Mouse (Mus musculus) gastrocnemius, adult 2 months (tissue): ENCODE measurements at regions not wholly inside any gene's neighbourhood (a gene's known extent, or its start where the extent isn't known, plus 50 kb on each side); places are given as distances from the start of the nearest gene placed in this dataset.

Experiments
- DNase-seq: peaks from one replicate; pipeline ENCODE4 v3.0.0; 2022
- H3K27ac ChIP-seq: fragments of 200-600 bp; 2 replicates; pipeline ENCODE4 v1.8.1; 2022; ENCODE audit warnings: mild to moderate bottlenecking
- H3K4me3 ChIP-seq: fragments of 200-600 bp; 2 replicates; pipeline ENCODE4 v1.8.1; 2022; ENCODE audit warnings: mild to moderate bottlenecking, moderate library complexity
- CTCF ChIP-seq: fragments of 200-600 bp; IDR thresholded peaks from 2 replicates; pipeline ENCODE4 v1.8.1; 2022; ENCODE audit warnings: antibody characterized with exemption, mild to moderate bottlenecking, moderate library complexity
- intact Hi-C: fragments of 180-260 bp; cut with DNase I; formaldehyde crosslinking; loops from one replicate; pipeline ENCODE4 v1.15.1; 2025

GRCm38 (mm10) chr12:12810159-12810885, 131.4 kb downstream of the Mycn start:
- Histone ChIP-seq H3K4me3 (peak overlapping the region; percentile 55), H3K27ac (peak overlapping the region; percentile 68)
- intact Hi-C loops: loop anchor here (10.0 kb wide), 1 partner anchor 94 kb away; no protein-coding TSS in a partner anchor
- TF ChIP-seq CTCF: no peak
- peak; percentile 83 for DNase-seq

DNA sequence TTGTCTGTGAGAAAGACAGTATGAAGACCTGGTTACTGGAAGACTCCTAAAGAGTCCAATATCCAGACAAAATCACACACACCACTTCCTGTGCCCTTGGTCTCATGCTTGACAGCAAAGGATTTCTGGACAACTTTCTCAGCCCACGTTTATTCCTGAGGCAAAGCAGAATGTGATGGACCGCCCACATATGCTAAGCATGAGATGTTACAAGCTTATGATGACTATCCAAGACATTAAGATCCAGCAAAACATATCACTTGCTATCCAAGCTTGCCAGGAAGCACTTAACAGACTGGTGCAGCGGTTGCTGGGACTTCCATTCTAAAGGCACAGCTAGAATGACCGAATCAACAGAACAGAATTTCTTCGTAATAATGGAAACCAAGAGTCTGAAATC, 133.6 kb downstream of the Mycn start:
- no peak for DNase-seq
- no peak overlapping the region for H3K4me3 ChIP-seq
- intact Hi-C loops: loop anchor here (2.0 kb wide), 1 partner anchor 133 kb away; the partner anchor contains the start of gene Mycn
- H3K27ac ChIP-seq: no peak overlapping the region
- no peak for TF ChIP-seq CTCF

GRCm38 (mm10) chr12:12803602-12804001, 138.1 kb downstream of the Mycn start:
- Histone ChIP-seq H3K27ac (no peak overlapping the region), H3K4me3 (no peak overlapping the region)
- TF ChIP-seq CTCF: no peak
- intact Hi-C loops: no loop called here
- no peak for DNase-seq

GRCm38 (mm10) chr12:12802396-12802795, 139.3 kb downstream of the Mycn start:
- H3K27ac ChIP-seq: no peak overlapping the region
- intact Hi-C loops: no loop called here
- TF ChIP-seq CTCF: no peak
- DNase-seq: no peak
- H3K4me3 ChIP-seq: no peak overlapping the region

GRCm38 (mm10) chr12:12801700-12802099, 140.0 kb downstream of the Mycn start:
- intact Hi-C loops: no loop called here
- TF ChIP-seq CTCF: no peak
- no peak overlapping the region for H3K27ac ChIP-seq
- no peak overlapping the region for H3K4me3 ChIP-seq
- DNase-seq: no peak

DNA sequence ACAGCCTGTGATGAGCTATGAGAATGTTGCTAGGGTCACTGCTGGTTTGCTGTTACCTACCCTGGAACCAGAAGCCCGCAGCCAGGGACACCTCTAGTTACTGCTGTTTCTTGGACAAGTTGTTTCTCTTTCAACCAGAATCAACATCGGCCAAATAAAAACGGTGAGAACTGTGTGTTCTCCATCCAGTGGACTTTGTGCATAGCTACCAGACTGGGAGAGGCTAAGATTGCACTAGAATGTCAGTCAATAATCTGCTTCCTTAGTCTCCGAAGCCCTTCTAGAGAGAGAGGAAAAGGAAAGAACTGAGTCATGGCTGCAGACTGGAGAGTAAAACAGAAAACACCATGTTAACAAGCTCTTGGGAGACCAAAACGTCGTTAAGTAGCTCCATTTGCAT, 141.6 kb downstream of the Mycn start:
- TF ChIP-seq CTCF: no peak
- Histone ChIP-seq H3K27ac (no peak overlapping the region), H3K4me3 (no peak overlapping the region)
- intact Hi-C loops: no loop called here
- no peak for DNase-seq

DNA sequence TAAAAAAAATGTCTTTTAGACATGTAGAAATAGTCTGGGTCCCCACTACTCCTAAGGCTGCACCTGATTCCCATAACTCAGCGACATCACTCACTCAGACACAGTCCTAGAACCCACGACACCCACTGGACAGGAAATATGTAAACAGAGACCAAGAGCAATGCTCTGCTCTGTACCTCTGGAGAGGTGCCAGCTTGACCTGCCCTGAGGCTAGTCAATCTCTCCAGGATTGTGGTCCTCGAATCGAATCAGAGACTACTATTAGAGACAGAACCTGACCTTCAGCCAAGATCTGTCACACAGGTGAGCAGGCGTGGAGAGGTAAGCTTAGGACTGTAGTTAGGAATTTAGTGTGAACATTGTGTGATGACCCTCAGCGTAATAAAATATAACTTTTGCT, 152.7 kb downstream of the Mycn start:
- no peak overlapping the region for H3K27ac ChIP-seq
- H3K4me3 ChIP-seq: no peak overlapping the region
- intact Hi-C loops: no loop called here
- no peak for DNase-seq
- no peak for TF ChIP-seq CTCF

DNA sequence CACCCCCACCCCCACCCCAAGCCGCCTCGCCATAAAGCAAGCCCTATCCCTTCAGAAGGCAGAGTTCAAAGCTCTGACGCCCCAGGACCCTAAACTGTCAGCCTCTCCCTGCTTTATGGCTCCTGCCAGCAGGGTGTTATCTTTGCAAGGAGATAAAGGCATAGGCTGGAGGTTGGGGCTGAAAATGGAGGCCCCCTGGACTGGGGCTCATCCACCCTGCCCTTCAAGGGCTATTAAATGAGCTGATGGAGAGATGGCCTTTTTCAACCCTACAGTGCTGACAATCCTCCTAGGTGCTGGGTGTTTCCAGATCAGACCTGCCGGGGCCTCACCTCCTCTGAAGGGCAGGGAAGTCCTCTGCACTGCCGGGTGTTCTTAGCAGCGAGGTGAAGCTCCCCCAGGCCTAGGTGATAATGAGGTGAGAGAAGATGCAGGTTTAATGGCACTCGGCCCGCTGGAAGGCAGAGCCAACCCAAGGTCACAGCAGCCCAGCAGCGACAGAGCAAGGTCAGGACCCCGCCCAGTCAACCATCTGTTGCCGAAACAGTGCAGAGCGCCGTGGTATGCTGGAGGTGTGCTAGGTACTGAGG, 153.4 kb downstream of the Mycn start:
- no peak for DNase-seq

DNA sequence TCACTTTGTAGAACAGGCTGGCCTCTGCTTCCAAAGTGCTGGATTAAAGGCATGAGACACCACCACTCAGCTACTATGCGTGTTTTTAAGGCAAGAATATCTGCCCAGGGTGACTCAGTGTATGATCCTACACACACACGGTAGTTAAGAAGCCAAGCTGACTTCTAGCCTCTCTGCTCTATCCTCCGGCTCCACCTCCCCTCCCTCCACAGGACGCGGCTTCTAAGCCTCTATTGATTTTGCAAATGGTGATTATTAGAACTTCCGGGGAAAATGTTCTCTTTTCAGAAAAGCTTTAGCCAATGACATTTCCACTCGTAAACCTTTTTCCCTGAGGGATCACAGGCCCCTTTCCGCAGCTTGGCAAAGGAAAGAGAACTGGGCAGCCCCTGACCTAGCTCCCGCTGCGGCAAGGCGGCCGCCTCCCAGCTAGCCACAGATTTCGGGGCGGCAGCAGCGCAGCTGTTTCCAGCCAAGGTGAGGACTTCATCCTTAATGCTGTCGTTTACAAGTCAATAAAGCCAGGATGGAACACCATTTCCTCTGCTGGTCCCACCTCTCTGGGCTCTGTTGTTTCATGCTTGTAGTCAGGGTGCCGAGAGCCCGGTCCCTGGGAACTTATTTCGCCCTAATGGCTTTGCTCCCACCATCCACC, 154.0 kb downstream of the Mycn start:
- TF ChIP-seq CTCF: no peak
- intact Hi-C loops: no loop called here
- H3K4me3 ChIP-seq: peak overlapping the region; percentile 46
- H3K27ac ChIP-seq: no peak overlapping the region
- DNase-seq: no peak

More for the DNA sequence above, 153.4 kb downstream of the Mycn start:
- TF ChIP-seq CTCF: no peak
- H3K27ac ChIP-seq: no peak overlapping the region
- intact Hi-C loops: no loop called here
- no peak overlapping the region for H3K4me3 ChIP-seq

DNA sequence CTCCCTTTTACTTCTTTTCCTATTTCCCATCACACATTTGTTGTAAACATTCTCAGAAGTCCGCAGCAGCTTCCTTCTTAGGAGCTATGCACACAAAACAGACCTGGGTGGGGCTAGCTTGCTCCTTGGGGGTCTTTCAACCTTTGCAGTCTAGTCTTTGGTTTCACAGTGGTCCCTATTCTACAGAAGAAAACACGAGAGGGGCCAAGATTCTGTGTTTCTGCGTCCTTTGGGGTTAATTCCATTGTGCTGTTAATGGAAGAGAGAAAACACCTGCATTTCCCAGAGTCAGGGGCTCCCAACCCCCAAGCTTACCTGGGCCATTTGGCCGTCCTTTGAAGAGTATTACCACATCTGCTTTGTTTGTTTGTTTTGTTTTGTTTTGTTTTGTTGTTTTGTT, 154.6 kb downstream of the Mycn start:
- H3K27ac ChIP-seq: no peak overlapping the region
- intact Hi-C loops: no loop called here

GRCm38 (mm10) chr12:12783699-12784605, 157.8 kb downstream of the Mycn start:
- DNase-seq: no peak
- intact Hi-C loops: loop anchor here (2.0 kb wide), 1 partner anchor 159 kb away; no protein-coding TSS in a partner anchor
- H3K4me3 ChIP-seq: no peak overlapping the region
- no peak for TF ChIP-seq CTCF
- H3K27ac ChIP-seq: no peak overlapping the region

More for the DNA sequence above, 154.6 kb downstream of the Mycn start:
- H3K4me3 ChIP-seq: no peak overlapping the region
- no peak for DNase-seq
- TF ChIP-seq CTCF: no peak

DNA sequence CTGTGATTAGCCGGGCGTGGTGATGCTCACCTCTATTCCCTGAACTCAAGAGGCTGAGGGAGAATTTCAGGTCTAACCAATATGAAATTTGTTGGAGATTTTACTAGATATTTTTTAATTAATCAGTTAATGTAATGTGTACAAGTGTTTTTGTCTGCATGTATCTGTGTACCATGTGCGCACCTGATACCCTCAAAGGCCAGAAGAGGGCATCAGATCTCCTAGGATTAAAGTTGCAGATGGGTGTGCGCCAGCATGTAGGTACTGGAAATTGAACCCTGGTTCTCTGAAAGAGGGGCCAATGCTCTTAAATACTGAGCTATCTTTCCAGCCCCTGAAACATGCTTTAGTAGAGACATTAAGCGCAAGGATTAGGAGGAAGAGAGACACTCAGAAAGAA, 160.2 kb downstream of the Mycn start:
- TF ChIP-seq CTCF: peak; percentile 60
- H3K4me3 ChIP-seq: no peak overlapping the region
- intact Hi-C loops: no loop called here
- H3K27ac ChIP-seq: no peak overlapping the region
- no peak for DNase-seq
